Mouse (Mus musculus) heart, postnatal 0 days (tissue): ENCODE measurements at regions not wholly inside any gene's neighbourhood (a gene's known extent, or its start where the extent isn't known, plus 50 kb on each side); places are given as distances from the start of the nearest gene placed in this dataset.

ENCODE experiments used
- ATAC-seq: fragments of 200-750 bp; cut with Nextera tagmentation; 2 replicates; pipeline ENCODE4 v1.8.0; 2017; ENCODE audit warnings: low read depth, moderate number of reproducible peaks, moderate library complexity; ENCODE audit not compliant: insufficient read depth
- DNase-seq: peaks from one replicate; pipeline ENCODE4 v3.0.0-alpha.2; 2016; ENCODE audit warnings: low spot score
- H3K27ac ChIP-seq: fragments of 300-500 bp; sonication (generic); 2 replicates; pipeline ENCODE4 v1.5.1; 2014; ENCODE audit warnings: low read depth, mild to moderate bottlenecking
- H3K27me3 ChIP-seq: fragments of 300-500 bp; sonication (generic); 2 replicates; pipeline ENCODE4 v1.6.1; 2014; ENCODE audit warnings: low read length, mixed read lengths; ENCODE audit not compliant: control insufficient read depth, insufficient read depth
- H3K36me3 ChIP-seq: fragments of 300-500 bp; sonication (generic); replicated peaks from 2 replicates; pipeline ENCODE4 v1.6.1; 2014; ENCODE audit warnings: low read length, mixed read lengths; ENCODE audit not compliant: control insufficient read depth, insufficient read depth
- H3K4me1 ChIP-seq: fragments of 300-500 bp; sonication (generic); 2 replicates; pipeline ENCODE4 v1.6.1; 2014; ENCODE audit warnings: antibody characterized with exemption; ENCODE audit not compliant: control insufficient read depth, insufficient read depth
- H3K4me2 ChIP-seq: fragments of 300-500 bp; sonication (generic); 2 replicates; pipeline ENCODE4 v1.6.1; 2014; ENCODE audit warnings: low read depth, mild to moderate bottlenecking, low read length, moderate library complexity
- H3K4me3 ChIP-seq: fragments of 300-500 bp; sonication (generic); 2 replicates; pipeline ENCODE4 v1.5.1; 2014; ENCODE audit warnings: low read depth, low read length
- H3K9ac ChIP-seq: fragments of 300-500 bp; sonication (generic); replicated peaks from 2 replicates; pipeline ENCODE4 v1.6.1; 2014; ENCODE audit warnings: low read depth, low read length, mixed read lengths
- H3K9me3 ChIP-seq: fragments of 300-500 bp; sonication (generic); replicated peaks from 2 replicates; pipeline ENCODE4 v1.6.1; 2016; ENCODE audit warnings: low read length; ENCODE audit not compliant: control insufficient read depth
- CTCF ChIP-seq: IDR thresholded peaks from 2 replicates; pipeline ENCODE4 v1.5.1; 2016; ENCODE audit warnings: antibody characterized with exemption, control low read depth, low read depth
- EP300 ChIP-seq: IDR thresholded peaks from 2 replicates; pipeline ENCODE4 v1.6.1; 2016; ENCODE audit warnings: antibody characterized with exemption, low read depth
- WGBS: fragments of 180-500 bp; shearing (Covaris S2); extraction: QIAGEN DNeasy Blood & Tissue Kit; methylation state at CpG from one replicate; pipeline ENCODE4 v1.1.7; 2014; 5-methylcytosine and 5-hydroxymethylcytosine counted together

DNA sequence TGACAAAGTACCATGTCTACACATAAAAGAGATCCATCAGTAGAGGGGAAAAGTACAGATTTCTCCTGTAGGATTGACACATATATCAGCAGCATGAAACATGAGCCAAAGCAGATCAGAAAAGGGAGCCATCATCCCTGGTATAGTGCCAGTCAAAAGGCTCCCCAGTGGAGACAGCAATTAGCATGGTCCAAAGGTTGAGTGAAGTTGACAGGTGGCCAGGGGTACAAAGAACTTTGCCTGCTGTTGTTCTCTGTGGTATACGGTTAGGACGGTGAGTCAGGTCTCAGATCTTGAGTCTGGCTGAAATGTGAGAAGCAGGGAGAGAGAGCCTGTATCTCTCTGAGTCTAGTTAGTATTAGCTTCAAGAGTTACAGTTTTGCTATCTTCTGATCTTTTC is 324.7 kb upstream of the Lcorl start:
- Histone ChIP-seq H3K4me3 (no peak overlapping the region), H3K27ac (no peak overlapping the region), H3K9ac (no peak overlapping the region), H3K27me3 (no peaks in the 10 kb centered on the region), H3K36me3 (no peaks in the 10 kb centered on the region), H3K9me3 (no peaks in the 10 kb centered on the region), H3K4me2 (no peak overlapping the region), H3K4me1 (no peaks in the 10 kb centered on the region)
- 85% methylated on average over 2 of the region's 2 CpGs for WGBS
- ATAC-seq: no peak
- DNase-seq: no peak
- no peak for TF ChIP-seq CTCF
- TF ChIP-seq EP300: no peak

DNA sequence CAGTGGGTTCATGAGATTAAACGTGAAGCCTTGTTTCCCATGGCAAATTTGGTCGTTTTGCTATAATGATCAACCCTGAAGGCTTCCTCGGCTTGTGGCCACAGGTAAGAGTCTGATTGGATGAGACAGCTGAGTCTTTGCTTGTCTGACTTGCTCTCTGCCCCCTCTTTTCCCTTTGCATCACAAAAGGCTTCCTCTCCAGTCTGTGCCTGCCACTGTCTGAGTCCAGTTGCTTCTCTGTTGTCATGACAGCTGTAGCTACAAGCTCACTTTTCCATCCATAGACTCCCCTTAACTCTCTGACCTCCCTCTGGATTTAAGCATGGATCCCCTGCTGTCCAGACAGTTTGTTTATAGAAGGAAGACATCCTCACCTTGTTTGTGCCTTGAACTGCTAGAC is 314.9 kb upstream of the Lcorl start:
- no peak overlapping the region for H3K27ac ChIP-seq
- H3K36me3 ChIP-seq: no peaks in the 10 kb centered on the region
- ATAC-seq (no peak), DNase-seq (no peak)
- no peaks in the 10 kb centered on the region for H3K27me3 ChIP-seq
- no peaks in the 10 kb centered on the region for H3K4me1 ChIP-seq
- TF ChIP-seq CTCF: no peak
- TF ChIP-seq EP300: no peak
- no peak overlapping the region for H3K4me3 ChIP-seq
- H3K9ac ChIP-seq: no peak overlapping the region
- no peaks in the 10 kb centered on the region for H3K9me3 ChIP-seq
- H3K4me2 ChIP-seq: no peak overlapping the region
- WGBS: 40% methylated on average over 3 of the region's 3 CpGs

DNA sequence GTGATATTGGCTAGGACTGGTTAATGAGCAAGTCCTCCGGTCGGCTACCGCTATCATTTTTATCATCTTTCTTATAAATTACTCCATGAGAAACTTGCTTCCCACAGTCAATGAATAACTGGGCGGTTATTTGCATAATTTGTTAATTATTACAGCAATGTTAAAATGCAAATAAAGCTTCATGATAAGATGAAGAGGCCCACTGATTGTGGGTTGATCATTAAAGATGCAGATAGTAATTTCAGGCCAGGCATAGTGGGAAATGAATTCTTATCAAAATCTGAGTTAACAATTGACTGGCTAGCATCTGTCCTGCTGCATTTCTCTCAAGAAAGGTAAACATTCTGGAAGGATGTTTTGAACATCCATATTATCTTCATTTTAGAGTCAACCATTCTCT is 303.4 kb upstream of the Lcorl start:
- DNase-seq (no peak), ATAC-seq (no peak)
- H3K27ac ChIP-seq: no peak overlapping the region
- no peak overlapping the region for H3K4me2 ChIP-seq
- no peak overlapping the region for H3K9ac ChIP-seq
- no peak overlapping the region for H3K4me3 ChIP-seq
- no peaks in the 10 kb centered on the region for H3K27me3 ChIP-seq
- H3K36me3 ChIP-seq: no peaks in the 10 kb centered on the region
- H3K9me3 ChIP-seq: no peaks in the 10 kb centered on the region
- TF ChIP-seq CTCF (no peak), EP300 (no peak)
- 81% methylated on average over 4 of the region's 4 CpGs for WGBS
- H3K4me1 ChIP-seq: no peaks in the 10 kb centered on the region

DNA sequence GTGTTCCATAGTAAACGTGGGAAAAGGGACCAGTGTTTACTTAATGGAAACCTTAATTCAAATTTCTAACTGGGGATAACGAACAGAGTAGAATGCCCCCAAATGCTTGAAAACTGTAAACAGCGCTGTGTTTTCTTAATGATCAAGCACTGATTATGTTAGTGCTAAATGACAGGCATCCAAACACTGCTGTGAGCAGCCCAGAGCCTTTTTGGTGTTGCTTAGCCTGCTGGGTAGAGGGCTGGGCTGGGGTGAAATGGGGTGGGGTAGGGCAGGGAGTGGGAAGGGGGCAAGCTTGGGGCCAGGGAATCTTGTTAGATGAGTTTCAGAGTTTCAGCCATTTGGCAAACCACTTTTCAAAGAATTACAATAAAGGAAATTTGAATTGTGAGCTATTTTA is 294.6 kb upstream of the Lcorl start:
- Histone ChIP-seq H3K9ac (no peak overlapping the region), H3K36me3 (no peaks in the 10 kb centered on the region), H3K4me2 (no peak overlapping the region), H3K9me3 (no peaks in the 10 kb centered on the region), H3K4me3 (no peak overlapping the region), H3K4me1 (no peaks in the 10 kb centered on the region), H3K27ac (no peak overlapping the region), H3K27me3 (no peaks in the 10 kb centered on the region)
- ATAC-seq (no peak), DNase-seq (no peak)
- 42% methylated on average over 3 of the region's 3 CpGs for WGBS
- TF ChIP-seq EP300 (no peak), CTCF (no peak)

DNA sequence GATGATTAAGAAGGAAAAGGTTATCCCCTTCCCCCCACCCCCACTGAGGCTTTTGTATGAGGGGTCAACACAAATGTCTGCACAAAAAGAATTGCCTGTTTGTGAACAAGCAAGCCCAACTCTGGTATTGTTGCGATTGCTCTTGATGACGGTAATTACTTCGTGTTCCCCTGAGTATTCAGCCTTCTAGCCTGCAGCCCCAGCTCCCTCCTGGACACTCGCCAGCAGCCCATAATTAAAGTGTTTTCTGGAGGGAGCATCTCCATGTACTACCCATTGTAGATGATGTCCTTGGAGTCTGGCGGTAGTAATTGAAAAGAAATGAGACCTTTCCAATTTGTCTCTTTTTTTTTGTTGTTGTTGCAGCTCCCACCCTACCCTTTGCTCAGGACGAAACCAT is 293.4 kb upstream of the Lcorl start:
- Histone ChIP-seq H3K4me2 (no peak overlapping the region), H3K27ac (no peak overlapping the region), H3K4me1 (no peaks in the 10 kb centered on the region), H3K9ac (no peak overlapping the region), H3K4me3 (no peak overlapping the region), H3K9me3 (no peaks in the 10 kb centered on the region), H3K27me3 (no peaks in the 10 kb centered on the region), H3K36me3 (no peaks in the 10 kb centered on the region)
- DNase-seq (no peak), ATAC-seq (no peak)
- 56% methylated on average over 6 of the region's 6 CpGs for WGBS
- TF ChIP-seq CTCF (no peak), EP300 (no peak)

DNA sequence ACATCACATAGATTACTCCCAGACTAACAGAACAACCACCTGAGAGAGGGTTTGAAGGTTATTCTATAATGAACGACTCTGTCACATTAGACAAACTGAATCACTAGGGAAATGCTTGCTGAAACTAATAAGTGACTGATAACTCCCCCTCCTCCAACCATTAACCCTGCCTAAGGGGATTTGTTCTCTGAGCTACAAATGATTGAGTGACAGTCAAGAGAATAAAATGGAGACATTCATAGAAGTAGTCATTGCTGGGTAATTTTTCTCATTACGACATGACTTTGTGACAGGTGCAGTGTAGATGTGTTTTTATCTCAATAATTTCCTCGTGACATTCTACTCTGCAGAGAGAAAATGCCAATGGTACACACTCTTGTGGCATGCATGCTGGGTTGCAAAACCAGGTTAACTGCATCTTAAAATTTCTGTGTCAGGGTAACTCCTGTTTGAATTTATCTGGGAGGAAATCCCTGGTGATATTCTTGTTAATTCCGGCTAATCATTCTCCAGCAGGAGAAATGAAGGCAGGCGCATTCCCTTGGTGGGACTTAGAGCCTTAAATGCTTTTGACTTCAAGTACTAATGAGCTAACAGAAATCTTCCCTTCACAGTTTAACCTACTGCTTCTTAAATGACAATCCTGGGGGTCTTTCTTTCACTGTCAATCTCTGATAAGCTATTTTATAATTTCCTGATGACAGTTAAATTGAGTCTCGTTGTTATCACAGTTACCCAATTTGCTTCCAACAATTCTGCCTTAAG is 292.6 kb upstream of the Lcorl start:
- no peaks in the 10 kb centered on the region for H3K4me1 ChIP-seq
- no peak for ATAC-seq
- H3K4me2 ChIP-seq: no peak overlapping the region
- no peaks in the 10 kb centered on the region for H3K36me3 ChIP-seq
- 65% methylated on average over 6 of the region's 6 CpGs for WGBS
- no peaks in the 10 kb centered on the region for H3K27me3 ChIP-seq
- H3K27ac ChIP-seq: no peak overlapping the region
- TF ChIP-seq CTCF: no peak
- TF ChIP-seq EP300: no peak
- DNase-seq: no peak
- H3K4me3 ChIP-seq: no peak overlapping the region
- H3K9ac ChIP-seq: no peak overlapping the region
- no peaks in the 10 kb centered on the region for H3K9me3 ChIP-seq
